16 mouse cellular contexts compared by ENCODE assay signal in the genomic region with DNA sequence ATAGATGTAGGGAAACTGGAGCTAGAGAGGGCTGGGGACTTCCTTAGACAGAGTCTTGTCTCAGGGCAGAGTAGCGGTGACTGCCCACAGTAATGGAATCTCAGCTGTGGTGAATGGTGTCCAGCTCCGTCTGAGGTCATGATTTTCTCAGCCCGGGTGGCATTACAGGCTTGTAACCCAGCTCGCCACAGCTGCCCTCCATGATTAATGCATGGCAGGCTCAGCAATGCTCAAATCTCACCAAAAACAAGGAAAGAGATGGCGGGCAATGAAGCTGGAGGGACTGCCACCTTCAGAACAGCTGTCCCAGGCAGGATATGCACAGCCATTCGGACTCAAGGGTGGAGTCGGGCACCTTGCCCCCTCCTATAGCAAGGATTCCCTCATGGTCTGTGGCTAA. TPM values are rescaled to one million over a fixed set of nuclear protein-coding genes. Genes with fewer than 3 reads are reported as not detected.
"Had no signal": no experiment of that assay in that cellular context is flagged by ENCODE, and none has a peak within 500 bp of the region (broad histone marks: within the 10 kb centered on the region; RNA-seq: fewer than 3 reads in every experiment).

No protein-coding gene starts in this region.

- H3K4me2 ChIP-seq: embryonic facial prominence, embryonic 12.5 days; embryonic facial prominence, embryonic 13.5 days; embryonic facial prominence, embryonic 15.5 days; forebrain, embryonic 12.5 days; forebrain, embryonic 13.5 days; forebrain, embryonic 15.5 days had no signal

- H3K27me3 ChIP-seq: forebrain, embryonic 15.5 days had no signal

- H3K36me3 ChIP-seq: embryonic facial prominence, embryonic 10.5 days; embryonic facial prominence, embryonic 12.5 days; embryonic facial prominence, embryonic 13.5 days; embryonic facial prominence, embryonic 15.5 days; forebrain, embryonic 10.5 days; forebrain, embryonic 12.5 days; forebrain, embryonic 15.5 days had no signal

- ATAC-seq: forebrain, embryonic 13.5 days; forebrain, embryonic 14.5 days; forebrain, embryonic 15.5 days; forebrain, embryonic 16.5 days; forebrain, postnatal 0 days had no signal

- H3K4me3 ChIP-seq: embryonic facial prominence, embryonic 10.5 days; embryonic facial prominence, embryonic 12.5 days; embryonic facial prominence, embryonic 13.5 days; embryonic facial prominence, embryonic 15.5 days; erythroblast, embryonic 14.5 days; forebrain, embryonic 10.5 days; forebrain, embryonic 12.5 days; forebrain, embryonic 13.5 days; forebrain, embryonic 15.5 days; gastrocnemius, adult 2 months; heart, adult 2 months had no signal

RNA-seq across cellular contexts. Expression of a gene that starts 13.5 kb away (rescaled TPM):
- polyA plus RNA-seq: erythroblast, embryonic 14.5 days; forebrain, embryonic 11.5 days; forebrain, embryonic 13.5 days; forebrain, embryonic 15.5 days; forebrain, embryonic 16.5 days had no signal

RNA-seq across cellular contexts. Expression of a gene that starts 15.5 kb away (rescaled TPM):
- polyA plus RNA-seq: embryonic facial prominence, embryonic 13.5 days; embryonic facial prominence, embryonic 14.5 days; forebrain, embryonic 10.5 days; forebrain, embryonic 13.5 days had no signal
